Mouse (Mus musculus): Measurements from ENCODE around the gene Tmem52. TPM values are rescaled to one million over a fixed set of nuclear protein-coding genes. Genes with fewer than 3 reads are reported as not detected.
A peak's percentile ranks its signal among the peaks of the same experiment; 100 is the strongest.
"Not testable (repeated sequence)": the region's sequence is repeated elsewhere in the genome, so short reads cannot be mapped to it uniquely, and the experiment has no call there.

The Tmem52 gene
- total RNA-seq (2021): 1 to 10 TPM; 5.0 to 6.7 TPM
- long read RNA-seq, experiment 1, partial matches to known transcripts: 0 of 1 reads
- long read RNA-seq, experiment 1, other reads (novel, unspliced or antisense): 0 of 1 reads
- long read RNA-seq, experiment 2, partial matches to known transcripts: 1 of 7 reads
- long read RNA-seq, experiment 2, other reads (novel, unspliced or antisense): 1 of 7 reads

GRCm38 (mm10) chr4:155468952-155469351 is at the start of gene Tmem52:
Gene Tmem52 (plus strand): TSS chr4:155469114.
- no peak for DNase-seq (ENCODE audit: low spot score in 2 of 2)
- Histone ChIP-seq H3K27ac (peak within 1 kb of the TSS; percentile 57; the same call in 1 of the 2 replicates), H3K4me3 (peak within 1 kb of the TSS; percentile 22; the same call in 1 of the 2 replicates)
- TF ChIP-seq CTCF (conservative IDR thresholded peaks at IDR 0.05): no peak

GRCm38 (mm10) chr4:155420137-155420536 is 48.8 kb upstream of the Tmem52 start:
- TF ChIP-seq CTCF (conservative IDR thresholded peaks at IDR 0.05): no peak
- no peak overlapping the region for H3K4me3 ChIP-seq
- H3K27ac ChIP-seq: no peak overlapping the region
- no peak for DNase-seq (ENCODE audit: low spot score in 2 of 2)

- not testable (repeated sequence) for DNase-seq (ENCODE audit: low spot score in 2 of 2)
Observed at GRCm38 (mm10) chr4:155421412-155422370, 47.2 kb upstream of the Tmem52 start.

GRCm38 (mm10) chr4:155423988-155424387 is 44.9 kb upstream of the Tmem52 start:
- Histone ChIP-seq H3K4me3 (no peak overlapping the region), H3K27ac (no peak overlapping the region; the same call in 1 of the 2 replicates)
- TF ChIP-seq CTCF (conservative IDR thresholded peaks at IDR 0.05): no peak
- no peak for DNase-seq (ENCODE audit: low spot score in 2 of 2)

More at GRCm38 (mm10) chr4:155421412-155422370, 47.2 kb upstream of the Tmem52 start:
- not testable (repeated sequence) for H3K27ac ChIP-seq, H3K4me3 ChIP-seq

GRCm38 (mm10) chr4:155426272-155426671 is 42.6 kb upstream of the Tmem52 start:
- Histone ChIP-seq H3K4me3 (no peak overlapping the region), H3K27ac (no peak overlapping the region)
- no peak for DNase-seq (ENCODE audit: low spot score in 2 of 2)
- no peak for TF ChIP-seq CTCF (conservative IDR thresholded peaks at IDR 0.05)

- no peak for TF ChIP-seq CTCF (conservative IDR thresholded peaks at IDR 0.05)
- no peak overlapping the region for H3K27ac ChIP-seq
- no peak for DNase-seq (ENCODE audit: low spot score in 2 of 2)
- no peak overlapping the region for H3K4me3 ChIP-seq
Observed at GRCm38 (mm10) chr4:155428442-155428841, 40.5 kb upstream of the Tmem52 start.

- TF ChIP-seq CTCF (conservative IDR thresholded peaks at IDR 0.05): no peak
- DNase-seq (ENCODE audit: low spot score in 2 of 2): no peak
- H3K4me3 ChIP-seq: no peak overlapping the region
- H3K27ac ChIP-seq: no peak overlapping the region
Observed at GRCm38 (mm10) chr4:155429202-155429601, 39.7 kb upstream of the Tmem52 start.

- TF ChIP-seq CTCF (conservative IDR thresholded peaks at IDR 0.05): no peak
- DNase-seq (ENCODE audit: low spot score in 2 of 2): no peak
- no peak overlapping the region for H3K4me3 ChIP-seq
- peak overlapping the region; percentile 52 for H3K27ac ChIP-seq
Observed at GRCm38 (mm10) chr4:155432358-155432757, 36.6 kb upstream of the Tmem52 start.

GRCm38 (mm10) chr4:155433993-155434392 is 34.9 kb upstream of the Tmem52 start:
- no peak for TF ChIP-seq CTCF (conservative IDR thresholded peaks at IDR 0.05)
- no peak for DNase-seq (ENCODE audit: low spot score in 2 of 2)
- H3K4me3 ChIP-seq: no peak overlapping the region
- H3K27ac ChIP-seq: no peak overlapping the region

GRCm38 (mm10) chr4:155442808-155443207 is 26.1 kb upstream of the Tmem52 start:
- Histone ChIP-seq H3K27ac (no peak overlapping the region), H3K4me3 (no peak overlapping the region)
- no peak for TF ChIP-seq CTCF (conservative IDR thresholded peaks at IDR 0.05)
- no peak for DNase-seq (ENCODE audit: low spot score in 2 of 2)

- no peak for DNase-seq (ENCODE audit: low spot score in 2 of 2)
- H3K27ac ChIP-seq: no peak overlapping the region
- H3K4me3 ChIP-seq: no peak overlapping the region
- no peak for TF ChIP-seq CTCF (conservative IDR thresholded peaks at IDR 0.05)
Observed at GRCm38 (mm10) chr4:155451597-155451996, 17.3 kb upstream of the Tmem52 start.

- TF ChIP-seq CTCF (conservative IDR thresholded peaks at IDR 0.05): no peak
- H3K4me3 ChIP-seq: no peak overlapping the region
- H3K27ac ChIP-seq: no peak overlapping the region
- DNase-seq (ENCODE audit: low spot score in 2 of 2): no peak
Observed at GRCm38 (mm10) chr4:155458575-155458974, 10.3 kb upstream of the Tmem52 start.

- TF ChIP-seq CTCF (conservative IDR thresholded peaks at IDR 0.05): no peak
- Histone ChIP-seq H3K27ac (no peak overlapping the region), H3K4me3 (no peak overlapping the region)
- DNase-seq (ENCODE audit: low spot score in 2 of 2): no peak
Observed at GRCm38 (mm10) chr4:155463050-155463449, 5.9 kb upstream of the Tmem52 start.

Measured in layer of hippocampus, adult 2 months (tissue).